Mouse (Mus musculus): Measurements from ENCODE around the gene Olfr76. TPM values are rescaled to one million over a fixed set of nuclear protein-coding genes. Genes with fewer than 3 reads are reported as not detected.

Gene Olfr76
- not detected for polyA plus RNA-seq (2015; fragmentation: Illumina TruSeq; extraction: RNeasy Lipid Tissue Mini Kit (QIAGEN cat#74804); ENCODE audit: insufficient read depth, low read depth, low replicate concordance)

DNA sequence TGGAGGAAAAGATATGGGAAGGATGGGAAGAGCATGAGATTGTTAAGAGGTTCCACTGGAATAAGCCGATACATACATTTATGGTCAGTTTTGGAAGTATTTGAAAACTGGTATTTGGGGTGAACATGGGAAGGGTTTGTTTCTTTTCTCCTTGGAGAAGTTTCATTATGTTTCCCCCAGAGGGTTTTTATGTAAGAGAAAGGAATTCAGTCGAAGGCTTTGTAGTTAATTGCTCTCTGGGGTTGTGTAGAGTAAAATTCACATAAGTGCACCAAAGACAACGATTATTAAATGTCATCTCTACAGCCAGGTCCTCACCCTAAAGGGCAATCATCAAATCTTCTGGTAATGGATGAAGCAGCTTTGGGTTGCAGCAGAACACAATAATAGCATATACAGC, at the start of gene Olfr76:
Olfr76 (minus strand) TSS at position 101 of the 400 bp plus-strand sequence.

GRCm38 (mm10) chr19:12170062-12170599, 47.1 kb upstream of the Olfr76 start, which contains the start of gene Olfr1555-ps1:
Gene Olfr1555-ps1 (minus strand): TSS chr19:12170112.

GRCm38 (mm10) chr19:12115797-12116196, 7.2 kb downstream of the Olfr76 start, which contains the start of gene Olfr1428:
Gene Olfr1428 (minus strand): TSS chr19:12115897.

DNA sequence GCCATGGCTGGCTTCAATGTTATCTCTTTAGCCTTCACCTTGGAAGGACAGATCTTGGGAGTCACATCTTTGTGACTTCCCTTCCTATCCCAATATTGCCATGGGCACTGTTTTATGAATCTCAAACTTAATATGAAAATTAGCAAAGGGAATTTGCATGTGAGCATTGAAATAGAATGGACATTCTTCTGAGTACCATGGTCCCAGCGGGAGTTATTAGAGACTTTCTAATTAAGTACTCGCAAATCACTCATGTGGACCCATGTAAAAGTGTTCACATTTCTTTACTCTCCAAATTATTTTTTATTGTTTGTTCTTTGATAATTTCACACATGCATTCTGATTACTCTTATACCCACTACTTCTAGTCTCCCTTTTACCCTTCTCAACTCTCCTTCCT, 19.8 kb downstream of the Olfr76 start, which contains the start of gene Olfr1427:
Olfr1427 (minus strand) TSS at position 101 of the 400 bp plus-strand sequence.

GRCm38 (mm10) chr19:12091913-12092312, 31.1 kb downstream of the Olfr76 start, which contains the start of gene Olfr1426:
Gene Olfr1426 (minus strand): TSS chr19:12092013.

GRCm38 (mm10) chr19:12077631-12078030, 45.4 kb downstream of the Olfr76 start, which contains the start of gene Olfr1425:
Gene Olfr1425 (minus strand): TSS chr19:12077731.

Other genes starting within 250 kb of the Olfr76 start
- not detected for gene Olfr1419, start 248.1 kb downstream of the Olfr76 start, polyA plus RNA-seq (2015; fragmentation: Illumina TruSeq; extraction: RNeasy Lipid Tissue Mini Kit (QIAGEN cat#74804); ENCODE audit: insufficient read depth, low read depth, low replicate concordance)
- not detected for gene Olfr1420, start 236.6 kb downstream of the Olfr76 start, polyA plus RNA-seq (2015; fragmentation: Illumina TruSeq; extraction: RNeasy Lipid Tissue Mini Kit (QIAGEN cat#74804); ENCODE audit: insufficient read depth, low read depth, low replicate concordance)
- 5.2 TPM for gene Patl1, start 210.8 kb downstream of the Olfr76 start, polyA plus RNA-seq (2015; fragmentation: Illumina TruSeq; extraction: RNeasy Lipid Tissue Mini Kit (QIAGEN cat#74804); ENCODE audit: insufficient read depth, low read depth, low replicate concordance)
- 9.6 TPM for gene Osbp, start 157.3 kb downstream of the Olfr76 start, polyA plus RNA-seq (2015; fragmentation: Illumina TruSeq; extraction: RNeasy Lipid Tissue Mini Kit (QIAGEN cat#74804); ENCODE audit: insufficient read depth, low read depth, low replicate concordance)
- not detected for gene Olfr1423, start 81.9 kb downstream of the Olfr76 start, polyA plus RNA-seq (2015; fragmentation: Illumina TruSeq; extraction: RNeasy Lipid Tissue Mini Kit (QIAGEN cat#74804); ENCODE audit: insufficient read depth, low read depth, low replicate concordance)
- not detected for gene Olfr1424, start 60.5 kb downstream of the Olfr76 start, polyA plus RNA-seq (2015; fragmentation: Illumina TruSeq; extraction: RNeasy Lipid Tissue Mini Kit (QIAGEN cat#74804); ENCODE audit: insufficient read depth, low read depth, low replicate concordance)
- gene Olfr1425, start 45.5 kb downstream of the Olfr76 start, polyA plus RNA-seq (2015; fragmentation: Illumina TruSeq; extraction: RNeasy Lipid Tissue Mini Kit (QIAGEN cat#74804); ENCODE audit: insufficient read depth, low read depth, low replicate concordance): not detected
- gene Olfr1426, start 31.2 kb downstream of the Olfr76 start, polyA plus RNA-seq (2015; fragmentation: Illumina TruSeq; extraction: RNeasy Lipid Tissue Mini Kit (QIAGEN cat#74804); ENCODE audit: insufficient read depth, low read depth, low replicate concordance): not detected
- gene Olfr1427, start 19.9 kb downstream of the Olfr76 start, polyA plus RNA-seq (2015; fragmentation: Illumina TruSeq; extraction: RNeasy Lipid Tissue Mini Kit (QIAGEN cat#74804); ENCODE audit: insufficient read depth, low read depth, low replicate concordance): not detected
- gene Olfr1428, start 7.3 kb downstream of the Olfr76 start, polyA plus RNA-seq (2015; fragmentation: Illumina TruSeq; extraction: RNeasy Lipid Tissue Mini Kit (QIAGEN cat#74804); ENCODE audit: insufficient read depth, low read depth, low replicate concordance): not detected
- gene Olfr1555-ps1, start 46.9 kb upstream of the Olfr76 start, polyA plus RNA-seq (2015; fragmentation: Illumina TruSeq; extraction: RNeasy Lipid Tissue Mini Kit (QIAGEN cat#74804); ENCODE audit: insufficient read depth, low read depth, low replicate concordance): not detected
- gene Olfr1431, start 77.4 kb upstream of the Olfr76 start, polyA plus RNA-seq (2015; fragmentation: Illumina TruSeq; extraction: RNeasy Lipid Tissue Mini Kit (QIAGEN cat#74804); ENCODE audit: insufficient read depth, low read depth, low replicate concordance): not detected
- gene Olfr1432, start 109.4 kb upstream of the Olfr76 start, polyA plus RNA-seq (2015; fragmentation: Illumina TruSeq; extraction: RNeasy Lipid Tissue Mini Kit (QIAGEN cat#74804); ENCODE audit: insufficient read depth, low read depth, low replicate concordance): not detected
- not detected for gene Olfr262, start 118.5 kb upstream of the Olfr76 start, polyA plus RNA-seq (2015; fragmentation: Illumina TruSeq; extraction: RNeasy Lipid Tissue Mini Kit (QIAGEN cat#74804); ENCODE audit: insufficient read depth, low read depth, low replicate concordance)
- gene Olfr235, start 137.8 kb upstream of the Olfr76 start, polyA plus RNA-seq (2015; fragmentation: Illumina TruSeq; extraction: RNeasy Lipid Tissue Mini Kit (QIAGEN cat#74804); ENCODE audit: insufficient read depth, low read depth, low replicate concordance): not detected
- gene Olfr1434, start 156.7 kb upstream of the Olfr76 start, polyA plus RNA-seq (2015; fragmentation: Illumina TruSeq; extraction: RNeasy Lipid Tissue Mini Kit (QIAGEN cat#74804); ENCODE audit: insufficient read depth, low read depth, low replicate concordance): not detected
- gene Olfr1436, start 175.9 kb upstream of the Olfr76 start, polyA plus RNA-seq (2015; fragmentation: Illumina TruSeq; extraction: RNeasy Lipid Tissue Mini Kit (QIAGEN cat#74804); ENCODE audit: insufficient read depth, low read depth, low replicate concordance): not detected
- not detected for gene Olfr1437, start 201.9 kb upstream of the Olfr76 start, polyA plus RNA-seq (2015; fragmentation: Illumina TruSeq; extraction: RNeasy Lipid Tissue Mini Kit (QIAGEN cat#74804); ENCODE audit: insufficient read depth, low read depth, low replicate concordance)
- not detected for gene Olfr1438-ps1, start 212.7 kb upstream of the Olfr76 start, polyA plus RNA-seq (2015; fragmentation: Illumina TruSeq; extraction: RNeasy Lipid Tissue Mini Kit (QIAGEN cat#74804); ENCODE audit: insufficient read depth, low read depth, low replicate concordance)